Mouse (Mus musculus): ENCODE measurements around the gene Ier5l.

Gene Ier5l

GRCm38 (mm10) chr2:30474039-30474438 lies at the start of gene Ier5l:
Gene Ier5l (minus strand): TSS chr2:30474219.
- DNase-seq, result peak; percentile 95

GRCm38 (mm10) chr2:30523727-30524126 lies 49.7 kb upstream of the Ier5l start:
- DNase-seq, result peak; percentile 57

GRCm38 (mm10) chr2:30510711-30511380 lies 36.8 kb upstream of the Ier5l start:
- no peak for DNase-seq

- DNase-seq, result peak; percentile 35
These were observed 33.2 kb upstream of the Ier5l start for GRCm38 (mm10) chr2:30507138-30507727.

DNA sequence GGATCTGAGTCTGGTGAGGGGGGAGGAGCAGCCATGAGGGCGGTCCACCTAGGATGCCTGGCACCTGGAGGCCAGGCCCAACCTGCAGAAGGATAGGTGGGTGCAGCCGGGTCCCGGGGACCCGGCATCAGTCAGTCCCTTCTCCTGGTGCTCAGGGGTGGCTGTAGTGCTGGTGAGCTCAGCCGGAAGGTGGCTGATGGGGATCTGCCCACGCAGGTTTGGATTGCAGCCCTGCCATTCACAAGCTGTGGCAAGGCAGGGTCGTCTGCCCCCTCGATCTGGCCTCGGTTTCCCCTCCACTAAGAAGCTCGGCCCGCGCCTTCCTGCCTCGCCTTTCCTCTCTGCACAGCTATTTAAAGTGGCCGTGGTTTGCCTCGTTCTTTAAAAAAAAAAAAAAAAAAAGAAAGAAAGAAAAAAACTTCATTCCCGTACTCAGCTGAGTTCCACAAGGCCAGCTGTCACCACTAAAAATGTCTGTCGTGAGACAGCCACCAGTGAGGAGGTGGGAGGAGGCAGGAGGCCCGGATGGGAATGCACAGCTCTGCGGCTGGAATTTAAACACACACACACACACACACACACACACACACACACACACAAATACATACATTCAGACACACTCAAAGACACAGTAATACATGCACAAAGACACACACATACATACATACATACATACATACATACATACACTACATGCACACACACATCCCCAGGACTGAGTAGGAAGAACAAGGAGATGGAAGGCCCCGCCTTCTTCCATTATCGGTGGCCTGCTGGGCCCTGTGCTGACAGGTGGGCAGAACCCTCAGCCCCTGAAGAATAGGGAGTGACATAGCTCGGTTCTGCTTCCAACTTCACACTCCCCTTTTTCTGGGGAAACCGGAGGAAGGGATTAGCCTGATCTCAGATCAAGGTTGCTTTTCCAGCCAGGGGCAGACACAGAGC lies 29.9 kb upstream of the Ier5l start:
- no peak for DNase-seq

GRCm38 (mm10) chr2:30501701-30502100 lies 27.7 kb upstream of the Ier5l start:
- no peak for DNase-seq

GRCm38 (mm10) chr2:30495909-30496861 lies 22.2 kb upstream of the Ier5l start:
- DNase-seq, result peak; percentile 70

- no peak for DNase-seq
These were observed 21.2 kb upstream of the Ier5l start for GRCm38 (mm10) chr2:30495000-30495908.

- no peak for DNase-seq
These were observed 16.4 kb upstream of the Ier5l start for GRCm38 (mm10) chr2:30490384-30490783.

DNA sequence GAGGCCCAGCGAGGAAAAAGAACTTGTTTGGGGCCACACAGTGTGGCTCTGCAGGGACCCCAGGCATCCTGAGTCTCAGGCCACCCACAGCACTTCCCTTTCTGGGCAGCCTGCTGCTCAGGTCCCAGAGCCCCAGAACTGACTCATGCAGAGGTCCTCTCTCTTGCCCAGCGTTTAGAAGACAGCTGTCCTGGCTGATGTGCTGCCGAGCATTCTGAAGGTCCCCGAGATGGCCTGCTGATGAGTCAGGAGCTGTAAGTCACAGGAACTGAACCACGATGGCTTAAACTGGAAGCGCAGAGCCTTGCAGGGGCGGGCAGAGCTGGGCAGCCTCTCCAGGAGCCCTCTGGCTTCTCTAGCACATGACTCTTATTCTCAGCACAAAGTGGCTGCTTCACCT lies 13.6 kb upstream of the Ier5l start:
- no peak for DNase-seq

DNA sequence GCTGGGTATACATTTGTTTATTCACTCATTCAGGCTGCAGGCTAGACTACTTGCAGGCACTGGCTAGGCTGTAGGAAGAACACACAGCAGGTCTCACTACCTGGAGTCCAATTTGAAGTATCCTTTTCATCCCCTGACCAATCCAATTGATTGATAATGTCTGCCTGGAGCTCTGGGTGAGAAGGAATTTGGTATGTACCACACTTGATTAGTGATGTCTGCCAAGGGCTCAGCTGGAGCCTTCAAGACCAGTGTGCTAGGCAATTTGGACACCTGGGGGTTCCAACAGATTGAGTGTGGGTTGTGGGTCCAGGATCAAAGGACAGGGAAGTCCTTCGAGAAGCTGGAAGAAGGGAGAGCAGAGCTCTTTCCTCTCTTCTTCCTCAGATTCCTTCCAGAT lies 4.5 kb upstream of the Ier5l start:
- DNase-seq, result no peak

- no peak for DNase-seq
These were observed 2.2 kb upstream of the Ier5l start for GRCm38 (mm10) chr2:30476241-30476640.

GRCm38 (mm10) chr2:30475457-30475856 lies 1.4 kb upstream of the Ier5l start:
- no peak for DNase-seq

GRCm38 (mm10) chr2:30474776-30475175 lies 757 bp upstream of the Ier5l start:
- no peak for DNase-seq

DNA sequence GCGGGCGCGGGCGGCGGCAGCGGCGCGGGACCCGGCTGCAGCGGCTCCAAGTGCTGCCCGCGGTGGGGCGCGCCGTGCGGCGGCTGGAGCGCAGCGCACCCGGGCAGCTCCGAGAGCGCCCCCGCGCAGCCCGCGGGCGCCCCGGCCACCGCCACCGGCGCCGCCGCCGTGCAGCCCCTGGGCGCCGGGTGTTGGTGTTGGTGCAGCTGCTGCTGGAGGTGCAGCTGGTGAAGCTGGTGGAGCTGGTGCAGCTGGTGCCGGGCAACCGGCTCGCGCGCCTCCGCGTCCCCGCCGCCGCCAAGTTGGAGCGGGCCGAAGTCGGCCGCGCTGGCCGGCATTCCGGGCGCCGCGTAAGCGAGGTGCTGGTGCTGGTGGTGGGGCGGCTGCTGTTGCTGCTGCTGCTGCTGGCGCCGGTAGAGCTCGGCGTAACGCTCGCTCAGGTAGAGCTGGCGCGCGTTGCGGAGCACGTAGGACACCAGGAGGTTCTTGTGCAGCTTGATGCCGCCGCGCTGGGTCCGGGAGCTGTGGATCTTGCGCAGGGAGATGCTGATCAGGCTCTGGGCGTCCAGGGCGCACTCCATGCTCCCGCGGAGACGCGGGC lies 488 bp downstream of the Ier5l start:
- DNase-seq, result peak; percentile 34

GRCm38 (mm10) chr2:30472731-30473351 lies 1.2 kb downstream of the Ier5l start:
- peak; percentile 53 for DNase-seq

GRCm38 (mm10) chr2:30471795-30472720 lies 2.0 kb downstream of the Ier5l start:
- peak; percentile 96 for DNase-seq

- DNase-seq, result no peak
These were observed 3.0 kb downstream of the Ier5l start for GRCm38 (mm10) chr2:30471051-30471450.

Measured in kidney, adult 11 months (tissue).